Mouse (Mus musculus) frontal cortex, adult 2 months (tissue): ENCODE results near the gene Shisa3. TPM values are rescaled to one million over a fixed set of nuclear protein-coding genes. Genes with fewer than 3 reads are reported as not detected.

Source experiments
- DNase-seq, 2 experiments: peaks; one replicate each; pipeline ENCODE4 v3.0.0; 2022; ENCODE audit warnings: low spot score in 1 of 2; ENCODE audit errors: extremely low spot score in 1 of 2
- polyA plus RNA-seq: library from polyadenylated mRNA; depleted of rRNA; stranded (reverse); fragments of >200 nt; gene quantifications from 2 replicates; pipeline ENCODE4 v1.2.3, GENCODE M21; 2012; rRNA removed

Shisa3 gene
- 19.5 and 21.3 TPM in 2 replicates for polyA plus RNA-seq

- no peak for DNase-seq
Observed at GRCm38 (mm10) chr5:67607804-67608673, at the start of gene Shisa3. Gene Shisa3 (plus strand): TSS chr5:67607882.

- no peak for DNase-seq
Observed at GRCm38 (mm10) chr5:67558644-67559043, 49.0 kb upstream of the Shisa3 start.

- DNase-seq, result no peak
Observed at GRCm38 (mm10) chr5:67559063-67559462, 48.6 kb upstream of the Shisa3 start.

- DNase-seq, result no peak
Observed at GRCm38 (mm10) chr5:67572552-67573155, 35.0 kb upstream of the Shisa3 start.

GRCm38 (mm10) chr5:67574039-67574438 is 33.6 kb upstream of the Shisa3 start:
- no peak for DNase-seq

GRCm38 (mm10) chr5:67575705-67576104 is 32.0 kb upstream of the Shisa3 start:
- DNase-seq, result no peak

- DNase-seq, result peak in 1 of 2 experiments; percentile 13
Observed at GRCm38 (mm10) chr5:67579725-67580633, 27.7 kb upstream of the Shisa3 start.

- no peak for DNase-seq
Observed at GRCm38 (mm10) chr5:67595070-67595469, 12.6 kb upstream of the Shisa3 start.

- no peak for DNase-seq
Observed at GRCm38 (mm10) chr5:67595629-67596028, 12.1 kb upstream of the Shisa3 start.

- no peak for DNase-seq
Observed at GRCm38 (mm10) chr5:67599935-67600334, 7.7 kb upstream of the Shisa3 start.

- DNase-seq, result no peak
Observed at GRCm38 (mm10) chr5:67605951-67606350, 1.7 kb upstream of the Shisa3 start.

- DNase-seq, result no peak
Observed at GRCm38 (mm10) chr5:67606916-67607803, 522 bp upstream of the Shisa3 start.

- DNase-seq, result no peak
Observed at GRCm38 (mm10) chr5:67608674-67609519, 1.2 kb downstream of the Shisa3 start.

GRCm38 (mm10) chr5:67609520-67609837 is 1.8 kb downstream of the Shisa3 start:
- DNase-seq, result no peak

- no peak for DNase-seq
Observed at GRCm38 (mm10) chr5:67621230-67621629, 13.5 kb downstream of the Shisa3 start.

GRCm38 (mm10) chr5:67628180-67628940 is 20.7 kb downstream of the Shisa3 start:
- DNase-seq, result no peak

- DNase-seq, result no peak
Observed at GRCm38 (mm10) chr5:67629440-67629839, 21.8 kb downstream of the Shisa3 start.

GRCm38 (mm10) chr5:67629861-67630260 is 22.2 kb downstream of the Shisa3 start:
- DNase-seq, result no peak
